Mouse (Mus musculus) gastrocnemius, postnatal 14 days (tissue): ENCODE measurements at regions not wholly inside any gene's neighbourhood (a gene's known extent, or its start where the extent isn't known, plus 50 kb on each side); places are given as distances from the start of the nearest gene placed in this dataset.
"Not testable (repeated sequence)": the region's sequence is repeated elsewhere in the genome, so short reads cannot be mapped to it uniquely, and the experiment has no call there.

ENCODE experiments used
- DNase-seq: peaks from one replicate; pipeline ENCODE4 v3.0.0; 2021; ENCODE audit warnings: mixed read lengths
- intact Hi-C: fragments of 180-260 bp; cut with DNase I; formaldehyde crosslinking; loops from one replicate; pipeline ENCODE4 v1.15.1; 2025; ENCODE audit warnings: low total_unique reads

GRCm38 (mm10) chr2:44513080-44513724, 414.3 kb downstream of the Gtdc1 start:
- intact Hi-C loops = no loop called here
- DNase-seq = no peak

GRCm38 (mm10) chr2:44512334-44512733, 415.1 kb downstream of the Gtdc1 start:
- intact Hi-C loops = no loop called here

GRCm38 (mm10) chr2:44509101-44509500, 418.4 kb downstream of the Gtdc1 start:
- intact Hi-C loops = no loop called here
- DNase-seq = no peak

More at GRCm38 (mm10) chr2:44512334-44512733, 415.1 kb downstream of the Gtdc1 start:
- peak; percentile 53 for DNase-seq

- intact Hi-C loops = no loop called here
- peak; percentile 16 for DNase-seq
These were observed 423.2 kb downstream of the Gtdc1 start for GRCm38 (mm10) chr2:44504273-44504672.

- intact Hi-C loops, DNase-seq: not testable (repeated sequence)
These were observed 436.7 kb downstream of the Gtdc1 start for GRCm38 (mm10) chr2:44490806-44491205.

- intact Hi-C loops = no loop called here
- no peak for DNase-seq
These were observed 437.2 kb downstream of the Gtdc1 start for GRCm38 (mm10) chr2:44490230-44490629.

DNA sequence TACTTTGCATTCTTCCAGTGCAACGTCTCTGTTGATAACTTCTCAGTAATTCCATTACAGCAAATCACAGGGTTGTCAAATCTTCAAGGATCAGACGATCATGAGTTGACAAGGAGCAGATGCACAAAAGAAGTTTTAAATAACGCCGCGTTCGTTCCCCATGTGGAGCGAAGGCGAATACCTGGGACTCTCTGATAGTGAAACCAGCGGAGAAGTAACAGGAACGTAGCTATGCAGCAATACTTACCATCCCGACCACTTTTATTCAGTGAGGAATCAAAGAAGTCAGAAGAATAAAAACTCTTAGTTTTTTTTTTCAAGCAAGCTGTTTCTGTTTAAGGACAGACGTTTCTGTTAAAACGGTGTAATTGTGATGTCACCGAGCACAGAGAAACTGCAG, 441.6 kb downstream of the Gtdc1 start:
- intact Hi-C loops = no loop called here
- DNase-seq = no peak

- intact Hi-C loops = no loop called here
- no peak for DNase-seq
These were observed 447.7 kb downstream of the Gtdc1 start for GRCm38 (mm10) chr2:44479746-44480145.

DNA sequence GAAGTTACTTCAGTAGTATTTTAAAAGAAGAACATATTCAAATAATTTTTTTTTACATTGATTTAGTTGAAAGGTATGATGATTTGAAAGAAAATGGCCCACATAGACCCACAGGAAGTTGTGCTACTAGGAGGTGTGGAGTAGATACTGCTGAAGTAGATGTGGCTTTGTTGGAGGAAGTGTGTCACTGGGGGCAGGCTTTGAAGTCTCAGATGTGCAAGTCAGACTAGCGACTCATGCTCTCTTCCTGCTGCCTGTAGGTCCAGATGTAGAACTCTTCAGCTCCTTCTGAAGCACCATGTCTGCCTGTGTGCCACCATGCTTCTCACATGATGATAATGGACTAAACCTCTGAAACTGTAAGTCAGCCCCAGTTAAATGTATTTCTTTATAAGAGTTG, 452.0 kb downstream of the Gtdc1 start:
- intact Hi-C loops = no loop called here
- DNase-seq = no peak

DNA sequence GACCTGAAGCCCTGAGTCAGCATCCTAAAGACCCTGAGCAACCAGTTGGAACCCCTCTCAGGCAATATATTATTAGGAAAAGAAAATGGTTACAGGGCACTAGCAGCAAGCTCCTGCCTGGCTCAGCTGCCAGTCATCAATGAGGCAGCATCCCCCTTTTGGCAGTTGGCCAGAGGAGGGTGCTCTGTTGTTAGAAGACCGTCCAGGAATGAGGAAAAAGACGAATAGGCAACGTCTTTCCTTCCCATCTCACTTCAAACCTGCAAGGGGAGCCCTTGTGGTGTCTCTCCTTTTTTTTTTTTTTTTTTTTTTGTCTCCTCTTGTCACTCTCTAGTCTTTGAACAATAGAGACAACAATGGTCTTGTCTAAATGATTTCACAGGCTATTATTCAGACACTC, 452.8 kb downstream of the Gtdc1 start:
- intact Hi-C loops = no loop called here

DNA sequence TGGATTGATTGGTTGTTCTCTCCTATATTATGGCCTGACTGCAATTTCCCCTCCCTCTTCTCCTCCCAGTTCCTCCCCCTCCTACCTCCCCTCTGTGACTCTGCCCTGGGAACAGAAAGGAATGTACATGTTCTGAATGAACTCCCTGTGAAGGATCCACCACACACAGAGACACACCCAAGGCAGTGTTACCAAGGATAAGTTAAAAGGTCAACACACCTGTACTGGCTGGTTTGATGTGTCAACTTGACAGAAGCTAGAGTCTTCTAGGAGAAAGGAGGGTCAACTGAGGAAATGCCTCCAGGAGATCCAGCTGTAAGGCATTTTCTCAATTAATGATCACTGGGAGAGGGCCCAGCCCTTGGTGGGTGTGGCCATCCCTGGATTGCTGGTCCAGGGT, 456.1 kb downstream of the Gtdc1 start:
- intact Hi-C loops = no loop called here
- no peak for DNase-seq

More for the DNA sequence above, 452.8 kb downstream of the Gtdc1 start:
- DNase-seq = no peak

GRCm38 (mm10) chr2:44470953-44471352, 456.5 kb downstream of the Gtdc1 start:
- DNase-seq = no peak
- intact Hi-C loops = no loop called here

DNA sequence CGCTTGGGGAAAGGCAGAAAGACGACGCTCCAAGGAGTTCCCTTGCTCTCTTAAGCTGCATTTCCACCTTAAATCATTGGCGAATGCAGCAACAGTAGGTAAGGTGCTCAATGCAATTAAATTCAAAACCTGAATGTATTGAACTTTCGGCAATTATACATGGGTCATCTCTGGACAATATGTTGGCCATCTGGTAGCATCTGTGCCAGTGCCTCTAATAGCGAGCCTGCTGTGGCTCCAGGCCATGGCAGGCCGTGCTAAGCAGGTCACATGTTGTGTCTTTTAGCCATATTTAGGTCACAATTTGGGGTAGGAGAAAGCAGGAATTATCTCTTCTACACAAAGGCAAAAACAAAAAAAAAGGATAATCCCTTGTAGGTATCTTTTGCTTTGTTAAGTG, 462.8 kb downstream of the Gtdc1 start:
- intact Hi-C loops = no loop called here
- DNase-seq = no peak

GRCm38 (mm10) chr2:44462619-44463329, 464.7 kb downstream of the Gtdc1 start:
- intact Hi-C loops = no loop called here
- DNase-seq = no peak

- intact Hi-C loops = no loop called here
- no peak for DNase-seq
These were observed 465.9 kb downstream of the Gtdc1 start for GRCm38 (mm10) chr2:44461289-44462250.

DNA sequence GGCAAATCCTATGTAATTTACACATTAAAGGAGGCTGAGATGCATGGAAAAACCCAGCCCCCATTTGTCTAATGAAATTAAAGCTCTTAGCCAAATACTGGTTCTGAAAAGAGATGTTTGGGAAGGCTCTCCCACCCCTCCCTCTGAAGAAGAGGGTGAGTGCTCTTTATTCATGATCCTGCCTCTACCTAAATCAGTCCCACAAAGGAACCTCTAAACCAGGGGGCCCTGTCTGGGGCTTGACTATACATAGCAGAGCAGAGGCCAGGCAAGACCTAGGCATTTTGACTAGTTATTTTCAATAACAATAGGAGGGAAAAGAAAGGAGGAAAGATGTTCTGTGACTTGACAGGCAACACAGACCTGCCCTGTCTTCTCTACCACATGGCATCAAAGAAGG, 478.0 kb downstream of the Gtdc1 start:
- intact Hi-C loops = no loop called here
- no peak for DNase-seq
